Mouse (Mus musculus) lung, postnatal 10 days (tissue): ENCODE data around the gene Mtus2.

Experiments used
- DNase-seq: peaks from one replicate; pipeline ENCODE4 v3.0.0; 2021

The Mtus2 gene

DNA sequence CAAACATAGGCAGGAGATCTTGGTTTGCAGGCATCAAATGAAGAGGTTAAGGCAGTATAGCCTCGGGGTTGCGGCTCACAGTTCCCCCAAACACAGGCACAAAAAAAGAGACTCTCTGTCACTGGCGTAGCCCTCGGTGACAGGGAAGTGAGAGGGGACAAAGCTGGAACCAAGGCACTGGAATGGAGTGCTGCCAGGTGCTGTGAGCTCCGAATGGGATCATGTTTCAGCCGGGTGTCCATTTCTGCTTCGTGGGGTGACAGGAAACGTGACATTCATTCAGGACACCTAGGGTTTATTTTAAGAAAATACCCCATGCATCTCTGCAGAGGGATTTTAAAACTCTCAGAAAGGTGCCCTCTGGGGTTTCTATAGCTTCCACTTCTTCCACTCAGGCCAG, 397.4 kb downstream of the Mtus2 start:
- no peak for DNase-seq

DNA sequence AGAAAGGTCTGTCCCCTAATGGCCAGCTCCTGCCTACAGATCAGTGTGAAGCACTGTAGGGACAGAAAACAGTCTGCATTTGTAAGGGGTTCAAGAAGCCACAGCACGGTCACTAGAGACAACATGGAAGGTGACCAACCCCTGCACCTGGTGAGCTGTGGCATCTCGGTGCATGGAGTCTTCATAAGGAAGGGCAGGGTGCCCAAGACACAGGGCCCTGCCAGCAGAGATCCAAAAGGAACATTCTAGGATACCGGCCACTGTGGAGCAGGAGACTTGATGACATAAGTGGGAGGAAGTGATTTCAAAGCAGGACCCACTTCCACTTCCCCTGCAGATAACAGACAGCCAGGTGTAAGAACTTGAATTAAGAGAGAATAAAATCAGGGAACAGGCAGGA, 398.7 kb downstream of the Mtus2 start:
- no peak for DNase-seq

DNA sequence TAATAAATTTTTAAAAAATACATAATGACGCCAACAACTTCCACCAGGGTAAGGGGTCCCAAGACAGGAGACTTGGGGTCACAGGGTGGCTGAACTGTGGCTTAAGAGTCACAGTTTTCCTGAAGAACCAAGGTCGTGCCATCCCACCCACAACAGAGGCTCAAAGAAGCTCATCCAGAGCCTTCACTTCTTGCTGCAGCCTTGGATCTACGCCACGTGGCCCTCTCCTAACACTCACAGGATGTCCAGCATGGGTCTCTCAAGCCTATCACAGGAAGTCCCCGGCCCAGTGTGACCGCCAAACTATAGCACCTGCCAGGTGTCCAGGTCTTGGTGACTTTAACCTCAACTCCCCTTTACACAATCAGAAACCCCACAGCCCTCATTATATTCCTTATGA, 400.0 kb downstream of the Mtus2 start:
- no peak for DNase-seq

DNA sequence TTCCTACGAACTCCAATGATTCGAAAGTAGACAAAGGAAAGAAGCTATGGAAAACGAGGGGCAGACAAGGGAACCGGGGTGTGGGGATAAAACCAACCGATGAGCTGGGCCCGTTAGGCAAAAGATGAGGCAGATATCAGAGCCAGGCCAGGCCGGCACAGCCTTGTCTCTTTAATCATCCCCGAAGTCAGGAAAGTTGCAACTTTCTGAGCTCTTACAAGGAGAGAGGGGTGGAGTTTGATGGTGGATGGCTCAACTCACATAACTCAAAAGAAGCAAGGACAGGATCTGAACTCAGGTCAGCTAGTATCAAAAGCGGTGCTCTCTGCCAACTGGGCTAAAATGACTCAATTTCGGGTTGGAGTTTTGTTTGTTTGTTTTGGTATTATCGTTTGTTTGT, 402.0 kb downstream of the Mtus2 start:
- DNase-seq = no peak

DNA sequence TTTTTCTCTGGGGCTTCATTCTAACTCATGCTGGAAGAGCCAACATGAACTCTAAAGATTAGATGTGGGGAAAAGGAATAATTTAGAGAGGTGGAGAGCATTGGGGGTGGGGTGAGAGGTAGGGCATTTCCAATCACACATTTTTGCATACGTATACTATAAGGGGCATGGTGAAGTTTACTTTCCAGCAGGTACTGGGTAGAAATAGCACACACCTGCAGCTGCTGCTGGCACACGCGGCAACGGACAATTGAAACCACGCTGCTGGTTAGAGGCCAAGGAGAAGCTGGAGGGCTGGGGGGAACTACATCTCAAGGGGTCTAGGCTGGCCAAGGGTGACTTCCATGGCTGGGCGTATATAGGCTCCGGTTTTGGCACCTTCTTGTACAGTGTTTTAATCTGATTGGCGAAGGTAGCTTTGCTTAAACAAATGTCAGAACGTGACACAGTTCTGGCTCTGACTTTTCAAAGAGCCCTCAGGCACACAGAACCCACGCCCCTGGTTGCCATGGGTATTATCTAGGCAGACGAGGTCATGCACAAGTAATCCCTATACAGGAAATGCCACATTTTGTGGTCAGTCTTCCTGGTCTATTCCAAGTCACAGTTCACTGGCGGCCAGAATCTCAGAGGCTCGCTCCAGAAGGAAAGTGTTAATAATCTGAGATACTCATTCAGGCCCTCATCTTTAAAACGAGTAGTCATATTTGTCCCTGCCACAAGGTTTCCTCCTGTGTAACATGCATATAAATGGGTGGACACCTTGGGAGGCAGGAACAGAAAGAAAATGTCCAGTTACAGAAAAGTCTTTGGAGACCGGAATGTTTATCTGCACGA, 404.0 kb downstream of the Mtus2 start:
- DNase-seq = peak; percentile 74

DNA sequence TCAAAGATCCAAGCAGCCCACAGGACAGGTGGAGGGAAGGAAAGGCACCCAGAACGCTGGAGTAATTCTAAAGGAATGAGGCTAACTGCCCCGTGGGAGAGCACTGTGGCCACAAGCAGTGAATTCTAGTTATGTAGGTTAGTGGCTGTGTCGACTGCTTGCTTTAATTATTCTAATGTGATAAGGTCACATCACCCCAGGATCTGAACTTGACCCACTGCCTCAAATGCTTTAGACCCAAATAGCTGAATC, 404.6 kb downstream of the Mtus2 start:
- no peak for DNase-seq

DNA sequence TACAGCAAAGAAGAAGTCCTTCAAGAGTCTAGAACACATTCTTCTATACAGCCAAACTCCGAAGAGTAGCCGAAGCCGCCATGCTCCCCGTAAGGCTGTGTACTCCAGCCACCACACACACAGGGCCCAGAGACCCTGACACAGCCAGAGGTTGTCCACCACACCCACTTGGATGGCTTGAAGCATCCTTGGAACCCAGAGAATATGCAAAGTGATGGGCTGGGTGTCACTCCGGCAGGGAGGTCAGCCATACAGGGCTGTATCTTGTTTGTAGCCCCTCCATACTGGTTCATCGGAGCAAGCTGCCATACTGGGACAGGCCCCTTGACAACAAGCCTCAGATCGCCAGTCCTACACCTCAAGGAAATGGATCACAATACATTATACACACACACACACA, 405.2 kb downstream of the Mtus2 start:
- no peak for DNase-seq

DNA sequence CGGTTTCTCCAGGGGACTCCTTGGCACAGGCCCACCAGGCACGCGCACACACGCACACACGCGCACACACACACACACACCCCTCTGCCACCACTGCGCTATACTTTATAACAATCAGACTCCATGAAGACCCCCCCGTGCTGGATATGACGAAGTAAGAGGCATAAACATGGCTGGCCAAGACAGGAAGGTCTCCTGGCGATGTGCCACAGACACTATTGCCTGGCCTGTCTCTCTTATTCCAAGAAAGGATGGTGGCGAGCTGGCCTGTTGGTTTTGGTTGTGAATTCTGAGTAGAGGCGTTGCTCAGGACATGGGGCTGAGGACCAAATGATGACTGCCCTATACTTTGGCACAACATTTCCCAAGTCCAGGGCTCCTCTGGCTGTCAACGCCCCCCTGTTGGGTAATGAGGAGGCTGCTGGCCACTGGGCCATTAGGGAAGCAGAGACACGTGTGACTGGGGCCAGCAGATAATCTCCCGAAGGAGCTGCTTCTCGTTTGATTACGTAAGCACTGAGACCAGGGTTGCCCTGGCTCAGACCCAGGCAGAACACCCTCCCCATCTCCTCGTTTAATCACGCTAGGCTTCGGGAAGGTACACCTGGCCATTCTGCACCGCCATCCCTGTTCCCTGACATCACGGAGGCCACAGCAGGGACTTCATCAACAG, 406.5 kb downstream of the Mtus2 start:
- peak; percentile 57 for DNase-seq
